Mouse (Mus musculus) kidney, adult 18-20 months (tissue): ENCODE measurements at regions not wholly inside any gene's neighbourhood (a gene's known extent, or its start where the extent isn't known, plus 50 kb on each side); places are given as distances from the start of the nearest gene placed in this dataset.

Source experiments
- DNase-seq: peaks from one replicate; pipeline ENCODE4 v3.0.0; 2021

DNA sequence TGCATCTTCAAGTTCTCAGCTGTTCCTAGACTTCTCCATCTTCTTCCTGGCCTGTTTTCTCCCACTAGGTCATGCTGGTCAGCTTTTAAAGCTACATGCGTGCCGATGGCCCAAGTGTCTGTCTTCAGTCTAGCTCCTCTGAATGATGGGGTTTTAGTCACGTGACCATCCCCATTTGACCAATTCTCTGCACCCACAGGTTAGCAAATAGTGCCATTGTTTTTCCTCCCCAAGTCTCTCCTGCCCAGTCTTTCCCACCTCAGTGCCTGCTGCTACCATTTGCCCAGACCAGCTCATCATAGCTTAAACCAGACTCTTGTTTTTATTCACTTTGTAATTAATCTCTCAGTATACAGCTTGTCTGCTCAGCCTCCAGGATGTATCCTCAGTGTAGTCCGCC is 62.3 kb downstream of the Zfp706 start:
- no peak for DNase-seq

DNA sequence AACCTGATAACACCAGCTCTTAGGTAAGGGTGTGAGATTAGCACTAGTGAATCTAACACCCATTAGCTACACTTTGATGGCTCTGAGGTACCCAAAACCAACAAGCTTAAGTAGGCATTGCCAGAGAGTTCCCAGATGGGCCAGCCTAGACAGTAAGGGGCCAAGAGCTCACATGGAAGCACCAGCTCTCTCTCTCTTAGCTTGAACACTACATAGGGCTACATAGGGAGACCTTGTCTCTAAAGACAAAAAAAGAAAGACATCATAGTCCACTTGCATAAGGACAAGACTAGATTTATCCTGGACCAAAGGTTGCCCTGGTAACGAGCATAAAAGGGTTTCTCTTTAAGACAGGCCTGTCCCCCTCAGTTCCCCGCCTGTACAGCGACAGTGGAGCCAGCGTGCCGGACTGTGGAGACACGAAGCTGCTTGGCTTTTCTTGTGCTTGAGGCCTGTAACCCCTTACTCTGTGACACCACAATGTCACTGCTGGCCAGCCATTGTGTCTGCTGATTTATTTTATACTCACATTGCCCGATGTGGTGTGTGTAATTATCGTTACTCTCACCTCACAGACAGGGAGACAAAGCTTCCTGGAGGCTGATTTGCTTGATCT is 62.9 kb downstream of the Zfp706 start:
- no peak for DNase-seq

DNA sequence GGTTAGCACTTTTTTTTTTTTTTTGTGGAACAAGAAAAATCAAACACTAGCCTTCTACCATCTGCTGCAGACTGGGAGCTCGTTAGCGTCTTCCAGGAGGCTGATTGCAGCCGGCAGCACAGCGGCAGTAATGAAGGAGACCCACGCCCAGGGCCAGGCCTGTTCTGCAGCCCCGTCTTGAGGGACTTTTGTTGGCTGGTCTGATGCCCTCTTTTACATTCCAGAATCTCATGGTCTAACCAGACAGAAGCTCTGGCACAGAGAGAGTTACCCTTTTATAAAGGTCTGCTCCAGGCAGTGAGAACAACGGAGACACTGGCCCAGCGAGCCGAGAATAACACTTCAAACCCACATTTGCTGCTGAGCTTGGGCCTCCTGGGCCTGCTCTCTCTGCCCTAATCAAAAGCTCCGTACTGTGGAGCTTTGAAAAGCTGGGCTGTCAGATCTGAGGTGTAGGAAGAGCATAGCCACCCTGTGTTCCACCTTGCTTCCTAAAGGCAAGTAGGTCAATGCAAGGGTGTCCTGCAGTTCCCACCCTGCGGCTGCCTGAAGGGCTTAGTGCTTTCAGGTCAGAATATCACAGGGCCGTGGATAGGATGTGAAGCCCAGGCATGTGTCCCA is 64.0 kb downstream of the Zfp706 start:
- DNase-seq, result no peak

DNA sequence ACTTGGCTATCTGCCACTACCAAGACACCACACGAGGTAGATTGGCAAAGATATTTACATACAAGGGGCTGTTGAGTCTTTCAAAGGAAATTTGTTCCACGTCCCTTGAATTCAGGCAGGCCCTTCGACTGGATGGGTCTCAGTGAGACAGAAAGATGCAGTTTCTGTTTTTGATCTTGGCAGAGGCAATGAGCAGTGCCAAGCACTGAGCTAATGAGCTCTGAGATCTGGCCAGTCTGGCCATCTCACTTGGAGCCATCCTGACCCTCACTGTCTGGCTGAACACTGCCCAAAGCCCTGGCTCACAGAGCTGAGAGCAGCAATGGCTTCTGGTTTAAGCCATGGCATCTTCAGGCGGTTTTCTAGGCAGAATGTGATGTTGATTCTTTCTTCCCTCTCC is 65.3 kb downstream of the Zfp706 start:
- no peak for DNase-seq

DNA sequence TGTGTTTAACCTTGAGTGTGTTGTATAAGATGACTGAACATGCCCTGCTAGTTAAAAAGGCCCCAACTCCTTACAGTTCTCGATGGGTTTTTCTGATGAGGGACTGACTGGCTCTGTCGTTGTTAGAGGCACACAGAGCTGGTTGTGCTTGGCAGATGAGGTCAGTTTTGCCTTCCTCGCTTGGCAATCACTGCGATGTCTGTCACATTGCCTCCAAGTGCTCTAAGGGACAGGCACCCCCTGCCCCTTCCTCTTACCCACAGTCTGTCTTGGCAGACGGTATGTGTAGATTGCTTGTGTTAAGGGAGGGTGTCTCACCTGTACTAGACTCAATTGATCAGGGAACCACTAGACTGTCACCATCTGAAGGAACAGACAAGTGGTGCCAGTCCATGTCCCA is 65.8 kb downstream of the Zfp706 start:
- no peak for DNase-seq

DNA sequence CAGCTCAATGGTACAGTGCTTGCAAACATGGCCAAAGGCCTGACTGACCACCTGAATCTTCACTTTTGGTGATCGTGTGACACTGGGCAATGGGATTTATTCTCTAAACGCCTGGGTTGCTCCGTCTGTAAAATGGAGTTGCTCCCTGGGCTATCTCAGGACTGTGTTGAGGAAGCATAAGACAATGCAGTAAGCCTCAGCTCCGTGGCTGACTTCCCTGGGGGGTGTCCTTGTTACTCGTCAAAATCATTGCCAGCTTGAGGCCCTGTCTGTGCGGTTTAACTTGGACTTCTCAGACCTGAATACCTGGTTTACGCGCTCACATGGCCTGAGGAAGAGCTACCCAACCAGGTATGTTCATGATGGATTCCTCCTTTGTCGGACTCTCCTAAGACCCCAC is 68.0 kb downstream of the Zfp706 start:
- no peak for DNase-seq

DNA sequence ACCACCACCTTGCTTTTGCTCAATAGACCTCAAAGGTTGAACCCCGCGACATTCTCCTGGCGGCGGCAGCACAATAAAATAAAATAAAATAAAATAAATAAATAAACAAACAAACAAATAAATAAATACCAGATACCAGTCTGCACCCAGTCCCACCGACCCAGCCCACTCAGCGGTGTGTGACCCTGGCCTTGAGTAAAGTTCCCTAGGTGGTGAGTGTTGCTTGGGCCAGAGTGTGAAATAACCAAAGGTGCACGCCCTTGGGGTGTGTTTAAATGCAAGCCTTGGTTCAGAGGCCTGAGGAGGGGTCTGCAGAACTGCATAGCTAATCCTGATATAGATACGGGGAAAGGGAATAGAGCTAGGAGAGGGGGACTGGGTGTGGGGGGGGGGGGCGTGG is 68.4 kb downstream of the Zfp706 start:
- no peak for DNase-seq

DNA sequence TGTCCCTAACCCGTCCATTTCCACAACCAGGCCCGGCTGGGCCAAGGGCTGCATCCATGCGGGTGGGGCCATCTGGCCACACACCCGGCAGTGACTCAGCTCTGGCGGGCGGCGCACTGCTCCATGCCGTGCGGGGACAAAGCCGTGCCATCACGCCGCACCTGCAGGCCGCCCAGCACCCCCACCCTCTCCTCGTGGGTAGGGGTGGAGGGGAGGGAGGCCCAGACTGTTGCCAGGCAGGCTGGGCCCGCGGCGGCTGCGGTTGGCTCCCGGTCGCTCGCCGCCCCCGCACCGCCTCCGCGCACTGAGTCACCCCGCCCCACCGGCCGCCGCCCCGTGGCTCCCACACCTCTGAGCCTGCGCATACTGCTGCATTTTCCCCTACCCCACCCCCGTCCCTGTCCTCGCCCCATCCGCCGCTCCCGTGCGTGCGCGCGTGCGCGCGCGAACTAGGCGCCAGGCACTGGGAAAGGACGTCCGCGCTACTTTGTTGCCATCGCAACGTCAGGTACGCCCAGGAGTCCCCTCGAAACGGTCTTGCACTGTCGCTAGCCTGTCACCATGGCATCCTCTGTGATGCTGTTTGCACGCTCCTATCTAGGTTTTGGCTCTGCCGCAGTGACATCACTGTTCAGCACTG is 68.9 kb downstream of the Zfp706 start:
- peak; percentile 91 for DNase-seq

DNA sequence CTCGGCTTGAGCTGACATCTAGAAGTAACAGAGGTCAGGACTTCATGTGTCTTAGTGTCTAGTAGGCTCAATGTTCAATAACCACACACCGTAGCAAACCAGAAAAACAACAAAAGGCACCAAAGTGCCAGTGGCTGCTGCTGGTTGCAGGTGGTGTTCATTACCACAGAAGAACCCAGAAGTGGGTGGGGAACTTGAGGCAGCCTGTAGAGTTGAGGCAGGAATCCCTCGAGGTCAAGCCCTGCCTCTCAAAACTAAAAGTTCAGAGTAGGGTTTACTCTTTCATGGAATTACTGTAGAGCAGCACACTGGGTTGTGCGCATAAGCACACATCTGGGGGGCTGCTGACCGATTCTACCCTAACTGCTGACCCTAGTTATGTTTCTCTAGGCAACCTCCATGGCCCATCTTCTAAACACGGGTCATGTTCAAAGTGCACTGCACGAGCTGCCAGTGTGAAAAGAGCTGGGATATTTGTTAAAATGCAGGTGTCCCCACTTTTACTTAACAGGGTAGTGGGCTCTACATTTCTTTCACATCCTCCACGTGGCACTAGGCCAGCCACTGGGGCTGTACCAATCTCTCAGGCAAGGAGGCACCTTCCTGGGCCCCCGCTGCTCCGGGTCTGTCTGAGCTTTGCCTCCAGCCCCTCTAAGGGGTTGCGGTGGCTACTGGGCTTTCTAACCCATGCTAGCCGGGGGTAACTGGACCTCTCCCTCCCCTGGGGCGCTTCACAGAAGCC is 69.6 kb downstream of the Zfp706 start:
- no peak for DNase-seq

DNA sequence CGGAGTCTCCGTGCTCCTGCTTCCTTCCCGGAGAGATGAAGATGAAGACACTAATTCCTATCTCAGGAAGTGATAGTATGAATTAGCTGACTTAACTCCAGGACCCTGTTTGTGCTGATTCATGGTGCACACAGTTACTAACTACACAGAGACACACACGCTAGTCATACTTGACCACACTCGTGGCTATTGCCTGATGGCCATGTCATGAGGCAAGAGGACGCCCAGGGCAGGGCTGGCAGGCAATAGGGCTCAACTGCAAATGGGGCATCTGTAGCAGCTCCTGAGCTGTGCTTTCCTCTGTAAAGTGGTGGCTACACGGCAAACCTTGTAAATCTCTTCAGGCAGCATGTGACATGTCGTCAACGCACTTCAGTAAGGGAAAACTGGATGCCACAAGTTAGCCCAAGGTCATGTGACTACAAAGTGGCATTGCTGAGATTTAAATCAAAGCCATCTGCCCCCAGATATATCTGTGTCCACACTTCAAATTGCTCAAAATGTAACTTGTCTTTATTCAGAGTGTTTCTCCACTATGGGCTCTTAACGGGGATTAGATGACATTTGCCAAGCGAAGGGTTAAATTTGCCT is 70.4 kb downstream of the Zfp706 start:
- no peak for DNase-seq

DNA sequence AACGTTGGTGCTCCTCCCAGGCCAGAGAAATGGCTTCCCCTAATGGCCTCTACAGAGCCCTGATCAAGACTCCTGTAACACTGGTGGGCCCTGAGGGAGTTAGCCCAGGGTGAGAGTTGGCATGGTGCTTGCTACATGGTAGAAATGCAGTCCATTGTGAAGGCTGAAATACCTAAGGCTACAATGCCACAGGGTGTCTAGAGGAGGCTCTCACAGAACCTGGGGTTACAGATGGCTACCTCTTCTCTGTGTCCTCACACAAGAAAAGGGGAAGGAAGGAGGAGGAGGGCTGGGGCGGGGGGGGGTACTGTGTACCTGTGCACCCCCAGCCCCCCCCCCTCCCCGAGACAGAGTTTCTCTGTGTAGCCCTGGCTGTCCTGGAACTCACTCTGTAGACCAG is 72.8 kb downstream of the Zfp706 start:
- no peak for DNase-seq

DNA sequence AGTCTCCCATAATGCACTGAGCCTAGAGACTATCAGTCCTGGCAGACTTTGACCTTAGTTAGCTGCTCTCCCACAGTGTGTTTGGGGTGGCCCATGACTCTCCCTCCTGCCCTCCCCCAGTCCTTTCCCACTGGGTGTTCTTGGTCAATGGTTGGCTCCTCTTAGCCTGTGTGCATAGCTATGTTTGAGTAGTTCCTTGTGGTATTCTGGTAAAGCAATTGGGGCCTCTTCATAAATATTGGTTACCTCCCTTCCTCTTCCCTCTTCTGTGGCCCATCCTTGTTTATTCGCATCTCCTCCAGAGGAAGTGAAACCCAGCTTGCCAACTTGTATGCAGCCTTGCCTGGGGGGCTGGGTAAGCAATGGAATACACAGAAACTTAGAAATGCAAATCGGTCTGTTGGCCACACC is 74.0 kb downstream of the Zfp706 start:
- DNase-seq, result no peak

DNA sequence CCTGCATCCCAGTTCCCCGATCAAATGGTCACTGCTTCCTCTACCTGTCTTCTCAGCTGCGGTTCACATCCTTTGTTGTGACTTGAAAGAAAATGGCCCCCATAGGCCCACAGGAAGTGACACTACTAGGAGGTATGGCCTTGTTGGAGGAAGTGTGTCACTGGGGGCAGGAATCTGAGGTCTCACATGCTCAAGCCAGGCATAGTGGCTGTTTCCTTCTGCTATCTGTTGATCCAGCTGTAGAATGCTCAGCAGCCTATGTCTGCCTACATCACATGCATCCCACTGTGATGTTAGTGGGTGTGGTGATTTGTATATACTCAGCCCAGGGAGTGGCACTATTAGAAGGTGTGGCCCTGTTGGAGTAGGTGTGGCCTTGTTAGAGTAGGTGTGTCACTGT is 76.1 kb downstream of the Zfp706 start:
- DNase-seq, result no peak

DNA sequence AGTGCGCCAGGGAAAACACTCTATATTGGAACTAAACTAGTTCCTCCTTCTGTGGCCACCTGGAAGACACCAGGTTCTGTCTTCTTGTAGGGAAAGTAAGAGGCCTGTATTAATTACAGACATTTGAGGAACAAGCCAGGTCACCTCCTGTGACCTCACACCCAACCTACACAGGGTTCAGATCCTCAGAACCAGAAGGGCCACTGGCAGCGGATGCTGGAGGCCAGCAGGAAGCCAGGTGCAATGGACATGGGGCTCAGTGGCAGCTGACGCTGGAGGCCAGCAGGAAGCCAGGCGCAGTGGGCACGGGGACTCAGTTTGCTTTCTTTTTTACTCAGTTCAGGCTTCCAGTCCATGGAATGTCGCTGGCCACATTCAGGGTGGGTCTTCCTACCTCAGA is 77.1 kb downstream of the Zfp706 start:
- DNase-seq, result no peak

DNA sequence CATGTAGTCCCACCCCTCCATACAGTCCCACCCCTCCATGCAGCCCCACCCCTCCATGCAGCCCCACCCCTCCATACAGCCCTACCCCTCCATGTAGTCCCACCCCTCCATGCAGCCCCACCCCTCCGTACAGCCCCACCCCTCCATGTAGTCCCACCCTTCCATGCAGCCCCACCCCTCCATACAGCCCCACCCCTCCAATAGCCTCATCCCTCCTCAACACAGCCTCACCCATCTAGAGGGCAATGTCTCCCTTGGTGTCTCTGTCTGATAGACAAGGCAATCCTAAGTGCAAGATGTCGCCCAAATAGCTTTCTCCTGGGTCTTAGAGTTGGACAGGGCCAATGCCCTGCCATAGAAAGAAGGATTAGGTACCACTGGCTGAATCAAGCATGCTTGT is 77.8 kb downstream of the Zfp706 start:
- DNase-seq, result no peak

DNA sequence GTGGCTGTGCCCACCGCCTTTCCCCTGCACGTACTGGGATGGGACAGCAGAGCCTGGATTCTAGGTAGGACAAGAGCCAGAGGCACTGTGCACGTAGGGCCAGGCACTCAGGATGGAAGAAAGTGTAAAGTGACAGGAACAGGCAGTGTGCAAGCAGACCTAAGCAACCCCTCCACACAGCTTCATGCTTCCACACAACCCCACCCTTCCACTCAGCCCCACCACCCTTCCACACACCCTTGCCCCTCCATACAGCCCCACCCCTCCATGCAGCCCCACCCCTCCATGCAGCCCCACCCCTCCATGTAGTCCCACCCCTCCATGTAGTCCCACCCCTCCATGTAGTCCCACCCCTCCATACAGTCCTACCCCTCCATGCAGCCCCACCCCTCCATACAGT is 78.5 kb downstream of the Zfp706 start:
- DNase-seq, result no peak

DNA sequence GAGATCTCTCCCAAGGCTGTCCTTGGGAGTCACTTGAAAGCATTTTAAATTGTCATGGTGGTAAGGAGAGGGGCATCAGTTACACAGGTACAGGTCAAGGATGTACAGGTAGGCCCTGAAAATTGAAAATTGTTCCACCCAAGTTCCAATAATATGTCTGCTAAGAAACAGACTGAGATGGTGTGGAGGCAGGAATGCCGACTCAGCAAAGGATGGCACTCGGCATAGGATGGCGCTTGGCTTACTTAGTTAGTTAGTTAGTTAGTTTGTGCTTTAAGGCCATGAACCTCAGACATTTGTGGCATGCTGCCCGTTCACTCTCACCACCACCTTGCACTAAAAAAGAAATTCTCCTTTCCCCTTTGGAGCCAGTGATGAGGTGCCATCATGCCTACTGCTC is 78.9 kb downstream of the Zfp706 start:
- no peak for DNase-seq

DNA sequence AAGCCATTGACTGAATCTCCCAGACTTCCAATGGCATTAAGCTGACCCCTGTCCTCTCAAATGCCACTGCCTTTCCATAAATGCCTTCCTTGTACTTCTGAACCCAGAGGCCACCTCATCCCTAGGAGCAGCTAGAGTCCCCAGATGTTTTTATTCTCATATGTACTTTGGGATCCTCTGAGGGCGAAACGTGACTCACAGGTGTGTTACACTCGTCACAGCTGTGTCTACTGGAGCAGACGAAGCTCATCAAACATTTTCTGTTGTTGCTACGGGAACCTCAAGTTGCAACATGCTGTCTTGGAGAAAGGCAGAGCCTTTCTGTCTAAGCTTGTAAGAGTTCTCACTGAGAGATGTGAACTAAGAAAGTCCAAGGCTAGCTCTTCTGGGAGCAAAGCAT is 80.1 kb downstream of the Zfp706 start:
- DNase-seq, result no peak

DNA sequence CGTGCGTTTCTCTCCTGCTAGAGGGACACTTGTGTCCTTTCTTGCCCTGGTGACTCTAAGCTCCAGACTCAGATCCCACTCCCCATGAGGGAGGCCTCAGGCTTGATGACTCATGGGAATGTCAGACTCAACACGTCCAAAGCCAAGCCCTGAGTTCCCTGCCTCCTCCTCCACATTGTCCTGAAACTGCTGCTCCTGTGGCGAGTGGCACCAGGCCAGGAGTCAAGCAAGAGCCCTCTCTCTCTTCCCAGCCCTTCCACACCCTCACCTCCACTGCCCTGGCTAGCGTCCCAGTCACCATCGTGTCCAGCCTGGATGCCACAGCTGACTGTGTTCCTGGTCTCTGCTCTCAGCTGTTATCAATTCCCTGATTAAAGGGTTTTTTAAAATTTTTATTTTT is 83.4 kb downstream of the Zfp706 start:
- peak; percentile 49 for DNase-seq

DNA sequence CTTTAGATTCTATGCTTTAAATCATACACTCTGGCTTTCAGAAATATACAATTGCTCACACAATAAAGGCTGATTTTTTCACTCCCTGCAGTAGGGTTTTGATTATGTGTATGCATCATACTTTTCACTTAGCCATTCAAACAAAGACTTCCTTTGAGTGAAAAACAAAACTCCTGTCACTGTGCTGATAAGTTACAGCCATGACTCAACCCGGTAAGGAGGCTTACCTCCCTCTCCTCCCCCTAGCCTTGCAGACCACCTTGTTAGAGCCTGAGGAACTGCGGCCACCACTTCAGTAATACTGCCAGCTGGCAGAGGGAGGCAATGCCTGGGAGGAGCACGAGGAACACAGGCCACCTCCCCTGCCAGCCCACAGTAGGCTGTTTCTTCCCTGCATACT is 86.2 kb downstream of the Zfp706 start:
- DNase-seq, result no peak

DNA sequence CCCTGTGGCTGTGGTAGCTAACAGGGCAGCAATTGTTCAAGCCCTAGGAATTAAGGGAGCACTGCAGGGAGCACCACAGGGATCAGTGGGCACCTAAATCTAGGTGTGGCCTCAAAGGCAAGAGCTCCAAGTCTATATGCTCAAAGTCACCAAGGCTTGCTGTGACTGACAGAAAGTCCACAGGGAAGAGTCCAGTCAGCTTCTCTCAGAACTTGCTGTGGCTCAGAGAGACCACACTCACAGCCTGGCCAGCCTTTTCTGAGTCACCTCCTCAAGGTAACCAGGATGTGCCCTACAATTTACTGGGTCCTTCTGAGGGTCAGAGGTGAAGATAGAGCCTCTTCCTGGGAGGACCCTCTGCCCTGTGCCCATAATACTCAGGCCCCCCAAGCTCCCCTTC is 86.7 kb downstream of the Zfp706 start:
- no peak for DNase-seq

DNA sequence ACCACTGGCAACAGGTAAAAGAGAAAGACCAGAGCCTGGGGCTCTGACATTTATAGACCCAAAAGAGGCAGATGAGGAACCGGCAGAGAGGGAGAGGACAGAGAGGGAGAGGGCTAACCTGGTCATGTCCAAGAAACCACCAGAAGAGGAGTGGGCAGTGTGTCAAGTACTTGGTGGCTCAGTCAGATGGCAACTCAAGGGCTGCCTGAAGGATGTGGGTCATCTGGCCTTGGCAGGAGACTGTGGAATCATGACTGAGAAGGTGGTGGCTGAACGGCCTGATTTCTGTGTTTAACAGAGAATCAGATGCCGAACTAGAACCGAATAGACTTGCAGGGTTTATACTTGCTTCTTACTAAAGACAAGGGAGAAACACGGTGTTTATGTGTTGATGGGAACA is 87.9 kb downstream of the Zfp706 start:
- no peak for DNase-seq

DNA sequence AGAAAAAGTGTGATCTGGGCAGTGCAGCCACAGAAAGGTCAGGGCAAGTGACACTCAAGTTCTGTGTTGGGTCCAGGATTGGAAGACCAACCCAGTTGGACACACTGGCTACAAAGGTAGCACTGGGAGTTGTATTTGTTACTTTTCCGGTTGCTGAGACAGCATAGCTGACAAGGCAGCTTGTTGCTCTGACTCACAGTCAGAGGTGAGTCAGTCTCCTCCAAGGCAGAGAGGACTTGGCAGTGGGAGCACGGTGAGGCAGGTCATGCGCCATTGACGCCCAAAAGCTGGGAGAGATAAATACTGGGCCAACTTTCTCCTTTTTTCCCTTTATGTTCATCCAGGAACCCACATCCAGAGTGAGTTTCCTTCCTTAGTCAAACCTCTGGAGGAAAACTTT is 88.4 kb downstream of the Zfp706 start:
- no peak for DNase-seq

DNA sequence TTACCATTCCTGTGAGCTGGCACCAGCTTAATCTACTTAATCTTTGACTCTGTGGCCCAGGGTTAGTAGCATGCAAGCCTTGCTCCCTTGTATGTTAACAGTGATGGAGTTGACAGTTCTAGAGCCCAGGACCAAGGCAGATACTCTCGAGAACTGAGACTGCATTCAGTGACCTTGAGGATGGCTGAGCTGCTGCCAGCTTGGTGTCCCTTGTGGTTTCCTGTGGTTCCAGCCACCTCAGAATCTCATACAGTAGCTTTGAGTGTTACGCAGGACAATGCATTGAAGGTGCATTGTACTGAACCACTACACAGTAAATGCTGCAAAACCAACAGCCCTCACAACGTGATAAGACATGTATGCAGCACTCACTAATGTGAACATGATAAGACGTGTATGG is 90.6 kb downstream of the Zfp706 start:
- no peak for DNase-seq
